Mouse (Mus musculus): ENCODE measurements at regions not wholly inside any gene's neighbourhood (a gene's known extent, or its start where the extent isn't known, plus 50 kb on each side); places are given as distances from the start of the nearest gene placed in this dataset.

- no peak for DNase-seq
Observed at GRCm38 (mm10) chr13:5723319-5723718, 138.0 kb upstream of the Klf6 start.

GRCm38 (mm10) chr13:5724364-5724763 lies 136.9 kb upstream of the Klf6 start:
- DNase-seq = no peak

GRCm38 (mm10) chr13:5725984-5726383 lies 135.3 kb upstream of the Klf6 start:
- no peak for DNase-seq

DNA sequence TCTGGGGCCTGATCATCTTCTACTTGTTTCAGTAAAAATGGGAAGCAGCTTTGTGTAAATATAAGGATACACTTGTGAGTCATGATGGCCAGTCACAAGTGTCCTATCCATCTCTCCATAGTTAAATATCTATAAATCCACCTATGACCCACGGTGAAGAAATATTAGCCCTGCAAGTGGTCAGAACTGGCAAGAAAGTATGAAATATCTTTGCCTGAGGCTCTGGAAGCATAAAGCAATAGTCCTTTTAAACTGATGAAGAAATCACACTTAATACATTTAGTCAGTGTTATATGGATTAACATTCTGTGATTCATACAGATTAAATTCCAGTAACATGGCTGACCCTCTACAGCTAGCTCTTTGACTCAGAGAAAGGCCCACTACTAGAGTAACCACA lies 134.8 kb upstream of the Klf6 start:
- no peak for DNase-seq

GRCm38 (mm10) chr13:5728172-5728571 lies 133.1 kb upstream of the Klf6 start:
- DNase-seq = no peak

GRCm38 (mm10) chr13:5728808-5729207 lies 132.5 kb upstream of the Klf6 start:
- DNase-seq = no peak

DNA sequence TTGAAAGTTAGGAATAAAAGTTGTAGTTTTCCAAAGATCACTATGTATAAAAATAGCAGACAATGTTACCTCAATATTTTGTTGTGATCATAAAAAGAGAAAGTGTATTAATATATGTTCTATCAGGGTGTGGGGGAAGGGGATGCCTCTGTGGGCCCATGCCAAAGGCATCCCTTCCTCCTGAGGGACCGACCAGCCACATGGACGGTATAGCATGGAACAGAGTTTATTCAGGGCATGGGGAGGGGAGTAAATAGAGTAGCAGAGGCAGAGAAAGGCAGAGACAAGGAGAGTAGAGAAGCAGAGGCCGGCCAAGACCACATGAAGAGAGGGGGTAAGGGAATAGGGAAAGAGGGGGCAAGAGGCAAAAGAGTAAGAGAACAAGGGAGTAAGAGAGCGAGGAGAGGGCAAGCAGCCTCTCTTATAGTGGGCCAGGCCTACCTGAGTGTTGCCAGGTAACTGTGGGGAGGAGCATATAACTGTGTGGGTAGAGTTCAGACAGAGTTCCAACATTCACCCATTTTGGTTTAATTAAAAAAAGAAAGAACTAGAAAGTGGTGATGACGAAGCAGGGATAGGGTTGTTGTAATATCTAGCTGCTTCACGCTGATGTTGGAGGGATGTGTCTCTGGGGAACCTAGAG lies 131.7 kb upstream of the Klf6 start:
- no peak for DNase-seq

DNA sequence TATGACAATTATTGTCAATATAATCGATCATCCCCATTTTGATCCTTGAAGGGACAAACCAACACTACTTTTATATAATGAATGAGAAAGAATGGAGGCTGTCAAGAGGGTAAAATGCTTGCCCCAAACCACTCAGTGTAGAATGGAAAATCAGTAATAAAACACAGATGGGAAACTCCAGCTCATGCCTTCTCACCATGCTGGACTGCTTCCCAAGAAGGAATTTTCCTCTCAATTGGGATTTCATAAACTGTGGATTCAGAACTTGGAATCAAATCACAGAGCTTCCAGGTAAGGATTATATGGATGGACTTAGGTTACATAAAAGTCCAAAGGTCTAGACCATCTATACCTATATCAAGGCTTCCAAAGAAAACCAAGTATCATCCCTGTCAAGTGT lies 129.1 kb upstream of the Klf6 start:
- no peak for DNase-seq

DNA sequence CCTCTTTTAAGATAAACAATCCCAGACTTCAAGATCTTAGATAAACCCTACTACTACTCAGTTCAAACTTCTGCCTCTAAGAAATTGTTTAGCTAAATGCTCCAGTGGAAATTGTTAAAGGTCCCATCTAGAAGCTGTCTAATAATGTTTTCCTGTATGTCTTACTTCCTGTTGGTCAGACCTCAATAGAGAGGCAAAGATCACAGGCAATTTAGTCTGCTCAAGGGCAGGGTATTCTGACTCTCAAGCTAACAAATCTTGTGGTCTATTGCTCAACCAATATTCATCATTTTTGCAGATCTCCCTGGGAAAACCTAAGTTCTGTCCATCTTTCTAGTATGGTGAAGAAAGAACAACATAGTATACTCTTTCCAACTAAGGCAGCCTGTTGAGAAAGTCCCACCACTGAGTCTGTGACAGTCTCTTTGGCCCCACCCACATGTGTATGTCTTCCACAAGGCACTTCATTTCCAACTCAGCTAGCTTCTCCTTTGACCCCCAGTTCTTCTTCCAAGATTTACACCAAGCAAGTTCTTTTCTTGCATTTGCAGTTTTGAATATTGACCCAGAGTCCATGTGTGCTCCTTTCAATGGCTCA lies 126.2 kb upstream of the Klf6 start:
- DNase-seq = no peak

DNA sequence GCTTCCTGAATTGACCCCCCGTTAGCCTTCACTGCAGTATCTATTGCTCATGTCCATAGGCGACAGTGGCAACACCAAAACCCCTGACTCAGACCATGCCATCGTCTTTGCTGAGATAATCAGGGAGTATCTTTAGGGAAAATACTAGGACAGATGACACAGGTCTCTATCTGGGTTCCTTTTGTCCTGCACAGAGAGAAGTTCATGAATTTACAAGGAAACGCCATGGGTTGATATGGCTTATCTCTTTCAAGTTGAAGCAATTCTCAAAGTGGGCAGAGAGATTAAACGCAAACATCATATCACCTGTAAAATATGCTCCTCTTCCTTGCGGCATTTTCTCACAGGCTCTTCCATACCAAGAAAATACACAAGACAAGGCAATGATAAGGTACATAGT lies 124.8 kb upstream of the Klf6 start:
- no peak for DNase-seq

GRCm38 (mm10) chr13:5737214-5737613 lies 124.1 kb upstream of the Klf6 start:
- DNase-seq = no peak

GRCm38 (mm10) chr13:5740805-5741204 lies 120.5 kb upstream of the Klf6 start:
- DNase-seq = no peak

DNA sequence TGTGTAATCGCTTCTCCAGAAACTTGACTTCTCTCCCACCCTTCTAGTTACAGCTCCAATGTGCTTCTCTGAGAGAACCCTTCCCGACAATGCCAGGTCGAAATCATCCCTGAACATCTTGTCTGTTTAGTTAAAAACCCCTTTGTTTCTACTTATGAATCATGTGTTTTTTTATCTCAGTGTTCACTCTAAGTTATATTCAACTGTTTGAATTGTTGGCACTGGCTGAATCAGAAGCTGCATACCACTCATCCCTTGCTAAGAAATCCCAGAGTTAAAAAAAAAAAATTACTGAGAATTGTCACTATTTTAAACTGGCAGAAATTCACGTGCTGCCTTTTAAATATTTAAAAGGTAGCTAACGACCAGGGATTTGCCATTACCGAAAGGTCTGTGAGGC lies 116.3 kb upstream of the Klf6 start:
- no peak for DNase-seq

GRCm38 (mm10) chr13:5757176-5757575 lies 104.1 kb upstream of the Klf6 start:
- no peak for DNase-seq

- DNase-seq = no peak
Observed at GRCm38 (mm10) chr13:5757963-5758362, 103.3 kb upstream of the Klf6 start.

GRCm38 (mm10) chr13:5760030-5760429 lies 101.3 kb upstream of the Klf6 start:
- DNase-seq = no peak

DNA sequence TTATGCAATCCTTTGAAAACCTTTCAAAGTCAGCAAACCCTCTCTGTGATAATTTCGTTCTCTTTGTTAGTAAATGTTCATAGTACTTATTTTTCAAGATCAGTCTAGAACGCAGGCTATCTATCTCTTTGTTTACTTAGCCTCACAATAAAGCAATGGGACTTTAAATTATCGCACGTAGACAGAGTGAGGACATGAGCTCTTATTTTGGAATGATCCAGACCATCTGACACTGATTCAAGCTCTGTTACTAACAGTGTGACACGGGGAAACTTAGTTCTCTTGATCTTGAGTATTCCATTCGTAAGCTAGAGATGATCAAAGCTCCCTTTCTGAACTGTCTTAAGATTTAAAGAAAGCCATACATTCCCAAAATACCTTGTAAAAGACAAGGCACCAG lies 94.9 kb upstream of the Klf6 start:
- no peak for DNase-seq

DNA sequence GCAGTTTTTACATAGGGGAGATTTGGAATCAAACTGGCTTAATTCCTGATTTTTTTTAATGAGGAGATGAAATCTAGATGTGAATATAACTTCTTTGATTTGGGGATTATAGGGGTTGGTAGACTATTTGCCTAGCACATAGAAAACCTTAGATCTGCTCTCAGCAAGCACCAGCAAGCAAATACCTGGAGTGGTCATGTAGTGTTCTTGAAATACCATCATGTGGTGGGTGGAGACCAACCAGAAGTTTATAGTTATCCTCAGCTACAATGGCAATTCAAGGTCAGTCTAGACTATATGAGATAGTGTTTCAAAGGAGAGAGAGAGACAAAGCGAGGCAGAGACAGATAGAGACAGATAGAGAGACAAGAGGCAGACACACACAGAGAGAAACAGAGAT lies 94.1 kb upstream of the Klf6 start:
- DNase-seq = no peak

GRCm38 (mm10) chr13:5768699-5769098 lies 92.6 kb upstream of the Klf6 start:
- no peak for DNase-seq

GRCm38 (mm10) chr13:5769283-5770260 lies 91.7 kb upstream of the Klf6 start:
- no peak for DNase-seq

DNA sequence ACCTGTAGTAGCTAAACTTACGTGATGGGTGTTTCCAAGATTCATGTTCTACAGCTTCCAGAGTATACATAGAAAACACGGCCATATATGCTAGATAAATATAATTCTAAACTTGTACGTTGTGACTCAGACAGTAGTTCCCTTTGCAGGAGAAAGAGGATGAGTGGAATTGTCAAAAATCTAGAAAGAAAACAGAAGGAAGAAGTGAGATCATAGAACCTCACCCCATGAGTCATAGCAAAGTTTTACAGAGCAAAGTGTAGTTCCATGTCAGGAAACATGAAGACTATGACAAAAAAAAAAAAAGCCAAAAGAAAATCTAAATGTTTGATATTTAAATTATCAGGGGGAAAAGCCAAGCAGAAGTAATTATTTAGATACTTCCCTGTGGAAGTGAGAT lies 87.5 kb upstream of the Klf6 start:
- DNase-seq = no peak

- no peak for DNase-seq
Observed at GRCm38 (mm10) chr13:5778443-5779171, 82.7 kb upstream of the Klf6 start.

DNA sequence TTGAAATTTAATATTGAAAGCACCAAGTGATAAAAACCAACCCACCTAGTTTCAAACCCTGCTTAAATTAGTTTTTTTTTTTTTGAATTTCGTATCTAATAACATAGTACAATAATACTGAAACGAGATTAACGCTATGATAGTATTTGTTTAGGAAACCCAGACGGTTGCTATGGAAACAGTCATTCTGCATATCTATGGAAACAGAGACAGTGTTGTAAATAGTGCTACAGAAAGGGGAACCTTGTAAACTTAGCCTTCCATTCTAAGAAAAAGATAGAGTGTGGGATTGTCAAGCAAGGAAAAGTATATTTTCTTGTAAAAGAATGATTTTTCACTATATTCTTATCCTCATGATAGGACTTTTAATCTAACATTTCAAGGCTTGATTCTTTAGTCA lies 81.9 kb upstream of the Klf6 start:
- no peak for DNase-seq
